In the genomic region with DNA sequence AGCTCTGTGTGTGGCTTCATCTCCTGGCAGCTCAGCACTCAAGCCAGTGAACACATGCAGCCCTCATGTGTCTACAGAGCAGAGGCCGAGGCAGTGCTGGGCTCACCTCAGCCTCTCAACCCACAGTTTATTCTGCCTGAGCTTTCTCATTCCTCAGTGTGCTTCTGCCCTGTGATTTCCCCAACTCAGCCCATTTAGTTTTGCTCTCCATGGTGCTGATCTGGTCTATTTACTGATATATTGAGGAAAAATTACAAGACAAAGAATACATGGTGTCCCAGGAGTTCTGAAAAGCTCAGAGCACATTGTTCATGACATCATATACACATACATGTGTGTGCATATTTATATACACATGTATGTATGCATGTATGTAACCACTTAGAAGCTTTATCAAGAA, we compare ENCODE assay signal across 20 mouse cellular contexts.
A peak's percentile ranks its signal among the peaks of the same experiment; 100 is the strongest.
DNase-seq lines count a peak whose midpoint lies in the region; ATAC-seq and TF ChIP-seq lines count a peak whose summit lies in the region.
"Had no signal": no experiment of that assay in that cellular context is flagged by ENCODE, and none has a peak within 500 bp of the region (broad histone marks: within the 10 kb centered on the region; RNA-seq: fewer than 3 reads in every experiment).

No protein-coding gene starts in this region.

- WGBS in kidney, postnatal 0 days: 24% methylated on average over 1 of the region's 1 CpGs

- H3K9ac ChIP-seq in kidney, postnatal 0 days (ENCODE audit: low read depth, low read length): no peak overlapping the region
- H3K9ac ChIP-seq: forebrain, postnatal 0 days; heart, embryonic 15.5 days; lung, embryonic 15.5 days; midbrain, embryonic 12.5 days had no signal

- no peak overlapping the region for H3K4me2 ChIP-seq in kidney, postnatal 0 days (ENCODE audit: low read length)
- H3K4me2 ChIP-seq: heart, embryonic 15.5 days; liver, embryonic 11.5 days; lung, embryonic 15.5 days; midbrain, embryonic 12.5 days had no signal

- no peak for ATAC-seq in kidney, postnatal 0 days (replicated peaks; ENCODE audit: low FRiP score, low read depth)
- 0 out of 2 replicates have a peak, but pooled peaks have one; percentile 23 for ATAC-seq in megakaryocyte progenitor cell, adult 5-6 weeks (replicated peaks; ENCODE audit: poor library complexity)
- ATAC-seq: forebrain, postnatal 0 days; inflammation-experienced regulatory T-cells, adult 6 months had no signal

- no peak overlapping the region for H3K4me3 ChIP-seq in kidney, postnatal 0 days (replicated peaks; ENCODE audit: low read depth, low read length)
- H3K4me3 ChIP-seq: gastrocnemius, adult 2 months; heart, embryonic 15.5 days; lung, embryonic 15.5 days; midbrain, embryonic 12.5 days; myocyte had no signal

- peak; percentile 64 for DNase-seq in kidney, postnatal 0 days (ENCODE audit: low spot score)
- no peak for DNase-seq in kidney, adult 8-10 months
- peak; percentile 31 for DNase-seq in NIH3T3 (ENCODE audit: low read depth)
- DNase-seq in embryo, embryonic 11.5 days (ENCODE audit: low read depth, low spot score): peak; percentile 30
- DNase-seq in cerebellum, adult 8-10 months: no peak
- DNase-seq in adrenal gland, postnatal 25 days: no peak
- no peak for DNase-seq in thymus, postnatal 25 days
- DNase-seq: adrenal gland, adult 8-10 months; cerebellum, adult 11-12 months; forebrain, postnatal 0 days; gastrocnemius, adult 2 months; right cerebral cortex, adult 18-20 months; thymus, adult 18-20 months had no signal

- H3K27me3 ChIP-seq in kidney, postnatal 0 days (ENCODE audit: insufficient read depth, low read length): no peaks in the 10 kb centered on the region
- H3K27me3 ChIP-seq: heart, embryonic 15.5 days; lung, embryonic 15.5 days; midbrain, embryonic 12.5 days had no signal

- H3K36me3 ChIP-seq in kidney, postnatal 0 days (ENCODE audit: insufficient read depth, low read length): no peaks in the 10 kb centered on the region
- H3K36me3 ChIP-seq: heart, embryonic 15.5 days; lung, embryonic 15.5 days; midbrain, embryonic 12.5 days had no signal

- TF ChIP-seq CTCF in kidney, postnatal 0 days (IDR thresholded peaks at IDR 0.05; ENCODE audit: low read depth): no peak

- no peaks in the 10 kb centered on the region for H3K4me1 ChIP-seq in kidney, postnatal 0 days (replicated peaks; ENCODE audit: insufficient read depth, low read length)
- H3K4me1 ChIP-seq: heart, embryonic 15.5 days; lung, embryonic 15.5 days had no signal

- no peak overlapping the region for H3K27ac ChIP-seq in kidney, postnatal 0 days
- H3K27ac ChIP-seq: gastrocnemius, adult 2 months; heart, embryonic 15.5 days; lung, embryonic 15.5 days; midbrain, embryonic 12.5 days had no signal

- no peaks in the 10 kb centered on the region for H3K9me3 ChIP-seq in kidney, postnatal 0 days (replicated peaks; ENCODE audit: low read length)
- H3K9me3 ChIP-seq: heart, embryonic 15.5 days; lung, embryonic 15.5 days; midbrain, embryonic 12.5 days had no signal

Comparison
In these comparisons a context has a peak if more than half of its experiments do, and no peak if none do; other contexts are left out.
1. DNase-seq: peak in kidney, postnatal 0 days (single experiment), NIH3T3 (single experiment) and embryo, embryonic 11.5 days (single experiment); none in kidney, adult 8-10 months (0 of 2), cerebellum, adult 8-10 months (single experiment), adrenal gland, postnatal 25 days (single experiment) and thymus, postnatal 25 days (single experiment).